Mouse (Mus musculus): ENCODE measurements at regions not wholly inside any gene's neighbourhood (a gene's known extent, or its start where the extent isn't known, plus 50 kb on each side); places are given as distances from the start of the nearest gene placed in this dataset.

GRCm38 (mm10) chr11:65365751-65366559, 96.2 kb upstream of the Myocd start:
- peak; percentile 16 to 38 for DNase-seq (ENCODE audit: low spot score in 2 of 2)

DNA sequence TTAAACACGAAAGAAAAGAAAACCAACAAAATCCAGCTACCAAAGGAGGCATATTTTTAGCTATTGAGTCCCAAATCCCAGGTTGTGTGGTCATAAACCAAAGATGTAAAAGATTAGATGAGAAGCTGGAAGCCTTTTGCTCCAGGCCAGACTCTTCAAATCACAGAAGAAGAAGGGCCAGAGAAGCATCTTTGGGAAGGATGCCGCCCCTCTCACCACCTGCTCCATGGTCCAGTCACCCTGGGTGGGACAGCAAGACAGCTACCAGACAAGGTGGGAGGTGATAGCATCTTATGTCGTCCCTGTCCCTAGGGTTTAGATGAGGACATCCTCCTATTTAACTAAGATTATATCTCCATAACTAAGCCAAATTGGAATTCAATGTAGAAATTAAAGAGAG, 95.1 kb upstream of the Myocd start:
- no peak for DNase-seq (ENCODE audit: low spot score in 2 of 2)

- no peak for DNase-seq (ENCODE audit: low spot score in 2 of 2)
Measured at GRCm38 (mm10) chr11:65363846-65364245, 94.1 kb upstream of the Myocd start.

DNA sequence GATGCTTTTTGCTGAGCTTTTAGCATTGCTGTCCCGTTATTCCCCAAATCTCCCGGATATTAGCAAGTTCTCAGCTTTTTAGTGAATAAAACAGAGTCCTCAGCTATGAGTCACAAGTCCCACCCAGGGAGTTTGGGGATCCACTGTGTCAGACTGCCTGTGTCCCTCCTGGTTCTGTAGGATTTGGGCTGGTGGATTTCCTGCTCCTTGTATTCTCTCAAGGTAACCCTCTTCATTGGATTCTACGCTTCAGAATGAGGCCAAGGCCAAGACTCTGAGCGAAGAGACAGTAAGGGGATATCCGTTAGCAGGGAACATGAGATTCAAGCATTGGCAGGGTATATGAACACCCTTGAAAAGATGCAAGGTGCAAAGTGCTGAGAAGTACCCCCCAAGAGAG, 90.9 kb upstream of the Myocd start:
- no peak for DNase-seq (ENCODE audit: low spot score in 2 of 2)

DNA sequence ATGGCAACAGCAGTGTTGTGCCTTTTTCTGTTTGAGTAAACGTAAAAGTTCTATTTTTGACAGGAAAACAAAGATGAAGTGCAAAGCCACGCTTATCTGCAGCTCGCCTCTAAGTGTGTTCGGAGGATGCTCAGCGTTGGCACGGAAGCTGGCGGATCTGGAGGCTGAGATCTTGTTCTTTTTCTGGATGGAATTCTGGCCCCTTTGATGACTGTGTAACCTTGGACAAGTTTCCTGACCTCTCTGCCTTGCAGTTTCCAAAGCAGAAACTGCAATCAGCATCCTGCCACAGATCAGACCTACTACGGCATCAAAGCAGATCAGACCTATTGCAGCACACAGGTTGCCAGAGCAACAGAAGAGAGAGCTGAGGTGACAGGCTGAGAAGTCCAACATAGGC, 89.1 kb upstream of the Myocd start:
- DNase-seq (ENCODE audit: low spot score in 2 of 2): no peak

DNA sequence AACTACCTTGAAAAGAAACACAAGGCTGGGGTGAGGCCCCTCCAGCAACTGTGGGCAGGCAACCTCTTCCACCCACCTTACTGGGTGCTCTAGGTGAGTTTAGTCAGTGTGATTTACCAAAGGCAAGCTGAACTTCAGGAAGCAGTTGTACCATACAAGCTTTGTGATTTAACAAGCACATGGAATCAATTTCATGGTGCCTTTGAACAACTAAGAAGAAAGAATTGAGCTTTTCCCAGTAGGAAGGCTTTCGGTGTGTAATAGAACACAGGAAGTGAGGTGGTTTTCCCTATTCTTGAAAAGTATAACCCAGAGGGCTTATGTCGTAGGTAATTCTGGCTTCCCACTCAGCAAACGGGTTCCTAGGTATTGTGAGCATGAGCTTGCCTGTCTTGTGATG, 82.7 kb upstream of the Myocd start:
- no peak for DNase-seq (ENCODE audit: low spot score in 2 of 2)

DNA sequence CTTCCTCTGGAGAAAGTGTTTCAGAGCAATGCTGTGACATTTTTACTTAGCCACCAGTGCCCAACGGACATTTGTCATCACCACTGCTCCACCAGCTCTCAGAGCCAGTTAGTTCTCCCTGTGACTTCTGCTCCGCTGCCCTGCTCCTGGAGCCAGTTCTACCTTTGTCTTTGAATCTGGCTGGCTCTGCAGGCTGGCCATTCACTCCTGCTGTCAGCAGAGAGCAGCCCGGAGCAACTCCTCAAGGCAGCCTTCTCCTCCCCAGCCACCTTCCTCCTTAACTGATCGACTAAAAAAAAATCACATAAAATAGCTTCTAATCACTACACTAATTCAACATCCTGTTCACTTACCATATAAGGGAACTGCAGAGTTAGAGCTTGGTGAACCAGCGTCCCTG, 79.2 kb upstream of the Myocd start:
- no peak for DNase-seq (ENCODE audit: low spot score in 2 of 2)

DNA sequence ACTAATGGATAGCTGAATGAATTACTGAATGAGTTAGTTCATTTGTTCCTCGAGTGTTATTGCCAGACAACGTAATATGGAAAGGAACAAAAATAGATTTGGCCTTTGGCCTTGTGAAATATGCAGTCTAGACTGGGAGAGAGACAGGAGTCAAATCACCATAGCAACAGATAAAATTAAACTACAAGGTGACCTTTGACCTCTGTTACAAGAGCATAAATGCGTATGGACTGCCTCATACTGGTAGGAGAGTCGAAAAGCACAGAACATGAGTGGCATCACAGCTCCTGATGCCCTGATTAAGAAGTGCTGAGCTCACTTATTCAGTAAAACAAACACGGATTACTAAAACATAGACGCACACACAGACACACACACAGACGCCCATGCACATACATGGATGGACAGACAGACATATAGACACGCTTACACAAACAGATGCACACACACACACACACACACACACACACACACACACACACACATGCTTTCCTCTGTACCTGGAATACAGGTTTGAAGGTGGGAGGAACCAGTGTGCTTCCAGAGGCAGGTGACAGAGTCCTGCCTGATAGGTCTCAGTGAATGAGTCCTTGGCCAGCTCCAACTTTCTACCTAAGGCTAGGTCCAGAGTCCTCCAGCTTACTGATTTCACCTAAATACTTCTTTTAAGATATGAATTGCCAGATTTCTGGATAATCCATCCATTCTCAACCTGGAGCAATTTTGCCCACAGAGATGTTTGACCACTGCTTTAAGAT, 72.1 kb upstream of the Myocd start:
- DNase-seq (ENCODE audit: low spot score in 2 of 2): no peak

- no peak for DNase-seq (ENCODE audit: low spot score in 2 of 2)
Measured at GRCm38 (mm10) chr11:65334286-65334685, 64.5 kb upstream of the Myocd start.

GRCm38 (mm10) chr11:65333101-65333500, 63.3 kb upstream of the Myocd start:
- DNase-seq (ENCODE audit: low spot score in 2 of 2): no peak

GRCm38 (mm10) chr11:65322877-65323440, 53.2 kb upstream of the Myocd start:
- DNase-seq (ENCODE audit: low spot score in 2 of 2): no peak
